Comparison of ENCODE assay signal across 8 mouse cellular contexts in the genomic region with DNA sequence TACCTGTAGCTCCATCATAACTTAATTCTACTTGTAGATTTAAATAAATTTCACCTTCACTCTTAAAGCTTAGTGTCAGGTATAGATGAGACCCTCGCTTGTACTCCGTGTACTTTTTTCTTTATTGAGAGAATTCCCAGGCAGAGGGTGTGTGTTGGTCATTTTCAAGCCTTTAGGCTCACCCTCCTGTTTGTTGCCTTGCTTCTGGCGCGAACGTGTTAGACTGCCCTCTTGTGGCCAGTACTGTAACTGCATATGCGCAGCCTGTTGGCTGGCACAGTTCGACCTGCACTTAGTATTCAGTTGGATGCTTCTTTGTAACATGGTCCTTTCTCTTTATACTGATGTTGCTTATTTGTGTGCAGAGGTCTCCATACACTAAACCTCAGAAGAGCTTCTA.
DNase-seq lines count a peak whose midpoint lies in the region; ATAC-seq lines count a peak whose summit lies in the region.

No protein-coding gene starts in this region.

- intact Hi-C loops in gastrocnemius, postnatal 14 days (cut with DNase I; ENCODE audit: low total_unique reads): loop anchor here (5.0 to 10.0 kb wide), 2 partner anchors 78 to 171 kb away; a partner anchor contains a TSS

- ATAC-seq in activated CD4-positive, CD25-positive, alpha-beta regulatory T cell, adult 4 months: peak; percentile 57
- ATAC-seq in neutrophil, adult 5-6 weeks (ENCODE audit: extremely low read depth, insufficient number of reproducible peaks, low FRiP score, poor library complexity, severe bottlenecking): peak; percentile 86

- peak; percentile 76 for DNase-seq in CD4-positive, CD25-positive, alpha-beta regulatory T cell, adult 2 months (ENCODE audit: low read depth, low spot score)
- DNase-seq in cerebellum, postnatal 25 days: peak; percentile 62 to 76
- DNase-seq in gastrocnemius, postnatal 14 days: peak; percentile 32
- peak; percentile 58 for DNase-seq in kidney, adult 9 months
- peak; percentile 24 to 42 for DNase-seq in lung, adult 18-20 months
- DNase-seq in thymus, postnatal 4 days: peak; percentile 62

Comparison
In these comparisons a context has a peak if more than half of its experiments do, and no peak if none do; other contexts are left out.
1. Peak in every context shown above with its lines: DNase-seq and ATAC-seq.